Mouse (Mus musculus) CD4-positive, CD25-positive, alpha-beta regulatory T cell, adult 2 months (primary cell): ENCODE results near the gene Cxcl14.

ENCODE experiments used
- DNase-seq: peaks from one replicate; pipeline ENCODE4 v3.0.0-alpha.2; 2012; ENCODE audit warnings: low read depth, low spot score

Gene Cxcl14

GRCm38 (mm10) chr13:56289261-56289660 lies 7.1 kb downstream of the Cxcl14 start:
- DNase-seq = no peak

DNA sequence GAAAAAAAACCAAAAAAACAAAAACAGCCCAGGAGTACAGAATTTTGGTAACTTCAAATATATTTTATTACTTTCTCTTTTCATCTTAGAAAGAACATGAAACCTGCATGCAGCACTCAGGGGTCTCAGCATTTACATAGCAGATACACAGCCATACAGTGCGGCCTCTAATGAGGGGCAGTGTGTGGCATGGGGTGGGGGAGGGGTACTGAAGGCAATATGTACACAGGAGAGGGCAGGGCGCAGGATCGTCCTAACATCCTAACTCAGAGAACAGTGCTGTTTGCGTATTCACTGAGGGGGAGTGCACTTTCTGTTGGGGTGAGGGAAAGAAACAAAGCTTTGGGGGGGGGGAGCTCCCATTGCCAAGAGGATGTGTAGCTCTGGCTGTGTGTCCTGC lies 7.8 kb downstream of the Cxcl14 start:
- DNase-seq = no peak

- no peak for DNase-seq
Observed at GRCm38 (mm10) chr13:56287091-56287490, 9.3 kb downstream of the Cxcl14 start.

- DNase-seq = no peak
Observed at GRCm38 (mm10) chr13:56283321-56283720, 13.0 kb downstream of the Cxcl14 start.

DNA sequence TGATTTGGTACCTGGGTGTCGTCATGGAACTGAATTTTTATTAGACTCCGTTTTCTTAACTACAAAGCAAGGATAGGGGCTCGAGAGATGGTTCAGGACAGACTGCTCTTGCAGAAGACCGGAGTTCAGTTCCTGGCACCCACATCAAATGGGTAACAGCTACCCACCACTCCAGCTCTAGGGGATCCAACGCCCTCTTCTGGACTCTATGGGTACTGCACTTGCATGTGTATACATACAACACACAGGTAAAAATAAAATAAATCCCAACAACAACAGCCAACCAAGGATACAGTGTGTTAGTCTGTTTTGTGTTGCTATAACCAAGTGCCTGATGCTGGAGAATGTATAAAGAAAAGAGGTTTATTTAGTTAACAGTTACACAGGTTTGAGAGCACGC lies 16.0 kb downstream of the Cxcl14 start:
- DNase-seq = peak; percentile 12

- peak; percentile 68 for DNase-seq
Observed at GRCm38 (mm10) chr13:56279439-56279838, 16.9 kb downstream of the Cxcl14 start.

GRCm38 (mm10) chr13:56275171-56275570 lies 21.2 kb downstream of the Cxcl14 start:
- DNase-seq = no peak

DNA sequence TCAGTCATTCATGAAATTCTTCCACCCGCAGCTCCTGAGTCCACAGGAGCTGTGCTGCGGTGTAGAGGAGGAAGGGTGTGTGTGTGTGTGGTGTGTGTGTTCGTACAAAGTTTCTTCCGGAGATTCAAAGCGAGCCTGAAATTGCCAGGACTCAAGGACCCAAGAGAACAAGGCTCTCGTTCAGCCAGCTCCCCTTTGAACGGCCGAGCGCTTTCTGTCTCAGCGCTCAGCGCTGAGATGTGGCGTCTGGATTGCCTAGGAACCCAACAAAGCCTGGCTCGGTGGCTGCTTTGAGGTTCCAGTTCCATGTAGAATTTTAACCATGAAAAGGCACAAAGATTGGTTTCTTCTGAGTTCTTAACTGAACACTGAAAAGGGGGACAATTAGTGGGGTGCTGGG lies 26.2 kb downstream of the Cxcl14 start:
- no peak for DNase-seq

DNA sequence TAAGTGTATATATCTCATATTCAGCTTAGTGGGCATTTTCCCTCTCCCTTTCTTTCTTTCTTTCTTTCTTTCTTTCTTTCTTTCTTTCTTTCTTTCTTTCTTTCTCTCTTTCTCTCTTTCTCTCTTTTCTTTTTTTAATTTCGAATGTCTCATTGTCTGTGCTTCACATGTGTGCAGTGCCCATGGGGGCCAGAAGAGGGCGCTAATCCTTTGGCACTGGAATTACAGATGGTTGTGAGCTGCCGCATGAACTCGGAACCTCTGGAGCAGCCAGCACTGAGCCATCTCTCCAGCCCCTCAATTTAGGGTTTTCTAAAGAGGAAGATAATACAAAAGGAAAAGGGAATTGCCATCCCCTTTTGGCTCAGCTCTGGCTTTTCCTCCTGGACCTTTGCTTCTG lies 29.0 kb downstream of the Cxcl14 start:
- DNase-seq = peak; percentile 24

DNA sequence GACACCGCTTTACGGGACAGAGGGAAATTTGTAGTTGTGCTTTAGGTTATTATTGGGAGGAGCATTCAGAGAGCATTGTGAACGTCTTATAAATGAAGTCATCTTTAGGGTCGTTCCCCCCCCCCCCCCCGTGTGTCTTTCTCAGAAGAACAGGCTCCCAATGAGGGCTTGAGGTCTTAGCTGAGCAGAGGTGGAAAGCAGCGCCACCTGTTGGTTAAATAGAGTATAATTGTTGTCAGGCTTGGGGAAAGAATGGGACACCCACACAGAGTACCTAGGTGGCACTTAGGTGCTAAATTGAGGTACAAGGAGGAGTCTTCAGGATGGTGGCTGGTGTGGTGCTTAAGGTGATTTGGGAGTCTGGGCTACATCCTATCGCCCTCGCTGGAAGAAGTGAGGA lies 29.9 kb downstream of the Cxcl14 start:
- peak; percentile 74 for DNase-seq

GRCm38 (mm10) chr13:56265661-56266060 lies 30.7 kb downstream of the Cxcl14 start:
- DNase-seq = no peak

- DNase-seq = no peak
Observed at GRCm38 (mm10) chr13:56262269-56262668, 34.1 kb downstream of the Cxcl14 start.

GRCm38 (mm10) chr13:56260344-56260780 lies 36.0 kb downstream of the Cxcl14 start:
- DNase-seq = no peak

GRCm38 (mm10) chr13:56259926-56260250 lies 36.5 kb downstream of the Cxcl14 start:
- no peak for DNase-seq

- no peak for DNase-seq
Observed at GRCm38 (mm10) chr13:56259021-56259925, 37.1 kb downstream of the Cxcl14 start.

DNA sequence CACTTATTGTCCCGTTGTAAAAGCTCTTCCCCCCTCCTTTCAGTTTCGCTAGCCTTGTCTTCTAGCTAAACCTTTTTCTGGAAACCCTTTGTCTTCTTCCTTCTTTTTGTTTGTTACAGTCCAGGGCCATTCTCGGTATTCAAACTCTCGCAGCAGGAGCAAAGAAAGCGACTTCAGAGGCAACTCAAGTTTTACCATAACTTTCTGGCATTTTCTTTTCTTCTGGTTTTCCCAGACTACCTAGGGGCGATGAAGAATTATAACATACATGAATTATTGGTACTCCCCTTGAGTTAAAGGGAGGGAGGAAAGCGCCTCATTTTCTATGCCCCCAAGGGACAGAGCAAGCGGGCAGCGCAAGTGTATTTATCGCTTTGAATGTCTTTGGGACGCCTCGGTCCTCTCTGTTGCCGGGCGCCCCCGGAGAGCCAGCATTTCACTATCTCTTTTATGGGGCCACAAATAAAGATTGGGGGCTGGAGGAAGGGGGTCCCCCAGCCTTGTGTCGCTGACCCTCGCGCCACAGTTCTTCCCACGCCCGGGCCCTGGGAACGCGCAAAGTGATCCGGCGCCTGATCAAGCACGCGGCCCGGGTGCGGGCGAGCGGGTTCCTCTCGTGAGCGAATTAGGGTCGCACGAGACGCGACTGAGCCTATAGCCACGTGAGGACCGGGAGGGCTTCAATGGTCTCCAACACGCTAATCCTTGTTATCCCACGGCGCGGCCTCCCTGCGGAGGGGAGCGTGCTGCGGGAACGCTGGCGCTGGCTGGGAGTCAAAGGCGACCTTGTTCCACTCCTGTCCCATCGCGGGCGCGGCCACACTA lies 37.9 kb downstream of the Cxcl14 start:
- DNase-seq = no peak

DNA sequence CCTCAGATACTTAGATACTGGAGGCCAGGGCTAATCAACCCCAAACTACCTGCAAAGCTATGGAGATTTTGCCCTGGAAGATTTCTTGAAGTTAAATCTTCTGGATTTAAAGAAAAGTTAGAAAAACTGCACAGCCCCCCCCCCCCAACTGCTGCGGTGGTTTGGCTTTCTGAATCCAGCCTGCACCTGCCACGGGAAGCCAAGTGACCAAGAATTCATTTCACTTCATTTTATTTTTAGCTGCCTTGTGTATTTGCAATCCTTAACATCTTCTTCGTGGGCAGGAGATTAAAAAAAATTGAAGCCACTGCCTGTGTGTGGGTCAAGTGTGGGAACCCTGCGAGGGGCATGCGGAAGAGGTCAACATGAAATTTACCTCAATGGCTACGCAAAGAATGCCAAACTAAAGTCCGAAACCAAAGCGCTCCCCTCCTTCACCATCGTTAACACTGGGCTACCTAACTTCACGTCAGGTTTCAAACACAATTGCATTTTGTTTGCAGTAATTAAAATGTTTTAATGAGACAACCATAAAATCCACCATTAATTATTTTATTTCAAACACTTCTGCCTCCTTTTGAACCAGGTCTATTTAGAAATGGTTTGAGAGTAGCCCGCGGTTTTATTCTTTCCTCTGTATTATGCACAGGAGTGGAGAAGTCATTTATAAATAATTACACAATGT lies 38.7 kb downstream of the Cxcl14 start:
- no peak for DNase-seq

- DNase-seq = no peak
Observed at GRCm38 (mm10) chr13:56256716-56257299, 39.5 kb downstream of the Cxcl14 start.

DNA sequence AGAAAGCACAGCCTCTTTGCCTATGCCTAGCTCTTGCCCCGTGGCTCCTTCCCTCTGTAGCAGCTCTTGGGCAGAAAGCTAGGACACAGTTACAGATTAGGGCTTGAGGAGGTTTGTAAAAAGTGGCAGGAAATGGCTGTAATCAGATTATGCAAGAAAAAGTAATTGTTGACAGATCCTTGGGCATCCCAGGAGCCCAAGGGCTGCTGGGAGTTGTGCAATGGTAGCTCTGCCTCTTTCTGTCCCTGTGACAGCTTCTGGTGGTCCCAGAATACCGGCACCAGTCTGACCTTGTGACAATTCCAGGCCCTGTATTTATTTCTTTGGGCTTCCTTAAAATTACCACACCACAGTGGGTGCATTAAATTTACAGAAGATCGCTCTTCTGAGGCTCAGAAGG lies 43.0 kb downstream of the Cxcl14 start:
- no peak for DNase-seq

GRCm38 (mm10) chr13:56252783-56253182 lies 43.6 kb downstream of the Cxcl14 start:
- no peak for DNase-seq

GRCm38 (mm10) chr13:56251924-56252619 lies 44.3 kb downstream of the Cxcl14 start, which contains the start of gene Neurog1:
Neurog1 (minus strand) TSS chr13:56252163.
- no peak for DNase-seq
